Mouse (Mus musculus) kidney, adult 2 months (tissue): Measurements from ENCODE around the gene Zdhhc9. TPM values are rescaled to one million over a fixed set of nuclear protein-coding genes. Genes with fewer than 3 reads are reported as not detected.

ENCODE experiments used
- DNase-seq: peaks from one replicate; pipeline ENCODE4 v3.0.0; 2021
- H3K27ac ChIP-seq: fragments of 200-500 bp; 2 replicates; pipeline ENCODE4 v1.5.1; 2012; ENCODE audit warnings: low read depth, low read length, control low read depth, inconsistent platforms; ENCODE audit not compliant: insufficient read depth
- H3K27me3 ChIP-seq: fragments of 200-500 bp; replicated peaks from 2 replicates; pipeline ENCODE4 v1.6.1; 2012; ENCODE audit warnings: mild to moderate bottlenecking, moderate library complexity, low read length, inconsistent platforms; ENCODE audit not compliant: control insufficient read depth, insufficient read depth
- H3K36me3 ChIP-seq: fragments of 200-500 bp; 2 replicates; pipeline ENCODE4 v1.6.1; 2012; ENCODE audit warnings: mild to moderate bottlenecking, moderate library complexity, low read length, inconsistent platforms; ENCODE audit not compliant: control insufficient read depth, insufficient read depth
- H3K4me1 ChIP-seq: fragments of 200-500 bp; 2 replicates; pipeline ENCODE4 v1.6.1; 2011; ENCODE audit warnings: low read length; ENCODE audit not compliant: control insufficient read depth, insufficient read depth
- H3K4me3 ChIP-seq: fragments of 200-500 bp; 2 replicates; pipeline ENCODE4 v1.5.1; 2011; ENCODE audit warnings: mild to moderate bottlenecking, low read depth, low read length, control low read depth; ENCODE audit not compliant: insufficient read depth
- CTCF ChIP-seq: fragments of 200-500 bp; conservative IDR thresholded peaks from 2 replicates; pipeline ENCODE4 v1.5.1; 2011; ENCODE audit warnings: low read depth, mild to moderate bottlenecking, control low read depth, low read length, moderate library complexity, mixed read lengths; ENCODE audit not compliant: insufficient read depth, insufficient read length
- POLR2A ChIP-seq: fragments of 200-500 bp; IDR thresholded peaks from one replicate; pipeline ENCODE4 v1.6.1; 2011; ENCODE audit warnings: low read depth, low read length, control low read depth
- WGBS: fragments of 180-500 bp; shearing (Covaris S2); methylation state at CpG from one replicate; pipeline ENCODE4 v1.1.7; 2018; 5-methylcytosine and 5-hydroxymethylcytosine counted together
- polyA plus RNA-seq: library from polyadenylated mRNA; depleted of rRNA; stranded (reverse); fragments of >200 nt; gene quantifications from 2 replicates; pipeline ENCODE4 v1.2.3, GENCODE M21; 2012

The Zdhhc9 gene
- polyA plus RNA-seq, 1 experiment = 75.7 TPM

DNA sequence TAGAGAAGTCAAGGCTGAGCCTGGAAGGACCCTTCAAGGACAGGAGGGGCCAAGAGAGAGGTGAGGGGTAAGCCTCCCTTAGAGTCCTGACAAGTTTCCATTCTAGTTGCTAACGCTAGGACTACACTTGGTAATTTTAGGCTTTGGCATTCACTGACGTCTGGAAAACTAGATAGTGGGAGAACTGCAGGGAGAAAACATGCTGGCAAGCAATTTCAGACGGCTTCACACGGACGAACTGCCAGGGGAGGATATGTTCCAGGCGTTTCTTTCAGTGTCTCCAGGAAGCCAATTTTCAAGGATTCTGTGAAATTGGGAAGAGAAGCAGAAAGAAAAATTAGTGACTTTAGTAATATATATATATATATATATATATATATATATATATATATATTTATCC is 26.8 kb downstream of the Zdhhc9 start:
- Histone ChIP-seq H3K4me1 (no peaks in the 10 kb centered on the region), H3K27ac (no peak overlapping the region), H3K36me3 (no peaks in the 10 kb centered on the region), H3K27me3 (no peaks in the 10 kb centered on the region), H3K4me3 (no peak overlapping the region)
- 89% methylated on average over 6 of the region's 6 CpGs for WGBS
- no peak for DNase-seq
- TF ChIP-seq POLR2A (no peak), CTCF (no peak)

DNA sequence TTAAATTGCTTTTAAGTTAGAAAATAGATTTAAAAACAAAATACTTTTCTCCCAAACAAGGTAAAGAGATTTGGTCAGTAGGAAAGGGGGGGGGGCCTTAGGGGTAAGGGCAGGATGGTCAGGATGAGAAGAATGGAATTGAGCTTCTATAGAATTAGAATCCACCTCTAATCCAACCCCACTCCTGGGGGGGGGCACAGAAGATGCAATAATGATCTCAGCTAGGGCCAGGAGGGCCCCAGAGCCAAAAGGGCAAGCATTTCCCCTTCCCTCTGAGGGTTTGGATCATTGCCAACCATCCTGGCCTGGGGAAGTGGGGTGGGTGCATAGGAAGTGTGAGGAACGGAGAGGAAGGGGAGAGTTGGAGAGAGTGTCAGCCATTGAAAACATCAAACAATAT is 38.3 kb downstream of the Zdhhc9 start:
- DNase-seq = no peak

DNA sequence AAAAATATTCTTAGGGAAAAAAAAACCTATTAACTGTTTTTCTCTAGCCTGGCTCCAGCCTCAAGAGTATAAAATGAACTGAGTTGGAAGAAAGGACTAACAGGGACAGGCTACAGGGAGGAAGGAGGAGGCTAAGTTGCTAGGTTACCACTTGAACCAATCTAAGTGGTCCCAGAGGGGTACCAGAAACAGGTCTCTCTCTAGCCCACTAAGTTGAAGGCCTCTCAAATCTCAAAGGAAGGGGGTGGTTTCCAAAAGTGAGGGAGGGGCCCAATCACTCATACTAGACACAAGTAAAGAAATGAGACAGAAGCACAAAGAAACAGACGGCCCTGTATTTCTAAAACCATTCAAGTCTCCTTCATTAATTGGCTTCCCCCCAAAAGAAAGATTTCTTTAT is 38.8 kb downstream of the Zdhhc9 start:
- DNase-seq = no peak
- H3K36me3 ChIP-seq = no peaks in the 10 kb centered on the region
- H3K27ac ChIP-seq = no peak overlapping the region
- no peaks in the 10 kb centered on the region for H3K4me1 ChIP-seq
- no peak overlapping the region for H3K4me3 ChIP-seq
- H3K27me3 ChIP-seq = no peaks in the 10 kb centered on the region
- 69% methylated on average over 1 of the region's 1 CpGs for WGBS
- TF ChIP-seq CTCF (no peak), POLR2A (no peak)

More for the DNA sequence above, 38.3 kb downstream of the Zdhhc9 start:
- Histone ChIP-seq H3K27me3 (no peaks in the 10 kb centered on the region), H3K27ac (no peak overlapping the region), H3K4me3 (no peak overlapping the region), H3K36me3 (no peaks in the 10 kb centered on the region), H3K4me1 (no peaks in the 10 kb centered on the region)
- 83% methylated on average over 1 of the region's 1 CpGs for WGBS
- TF ChIP-seq POLR2A (no peak), CTCF (no peak)

DNA sequence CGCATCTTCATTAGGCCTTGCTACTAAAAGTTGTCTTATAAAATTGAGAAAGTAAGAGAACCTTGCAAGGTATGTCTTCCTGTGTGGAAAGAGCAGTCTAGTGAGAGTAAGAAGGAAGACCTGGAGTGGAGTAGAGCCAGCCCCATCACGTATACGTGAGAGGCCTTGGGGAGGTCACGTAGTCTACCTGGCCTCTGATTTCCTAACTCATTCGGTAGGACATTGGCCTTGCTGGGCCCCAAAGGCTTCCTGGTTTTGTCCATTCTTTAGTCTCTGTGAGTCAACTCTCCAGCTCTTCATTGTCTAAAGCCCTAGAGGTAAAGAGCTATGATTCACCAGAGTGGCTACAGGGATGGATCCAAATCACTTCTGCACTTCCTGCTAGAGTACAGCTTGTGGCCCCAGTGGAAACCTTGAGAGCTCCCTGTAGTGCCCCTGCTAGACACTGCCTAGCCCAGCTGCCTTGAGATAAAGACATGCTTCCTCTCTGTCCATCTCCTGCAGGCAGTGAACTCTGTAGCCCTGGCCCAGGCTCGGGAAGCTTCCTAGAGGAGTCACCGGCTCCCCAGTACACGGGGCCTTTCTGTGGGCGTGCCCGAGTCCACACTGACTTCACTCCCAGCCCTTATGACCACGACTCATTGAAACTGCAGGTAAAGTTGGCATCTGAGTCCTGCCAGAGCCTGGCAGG is 50.3 kb downstream of the Zdhhc9 start:
- TF ChIP-seq CTCF = no peak
- Histone ChIP-seq H3K27ac (no peak overlapping the region), H3K36me3 (no peaks in the 10 kb centered on the region), H3K27me3 (no peaks in the 10 kb centered on the region), H3K4me3 (no peak overlapping the region), H3K4me1 (no peaks in the 10 kb centered on the region)
- DNase-seq = no peak
- 81% methylated on average over 11 of the region's 11 CpGs for WGBS

DNA sequence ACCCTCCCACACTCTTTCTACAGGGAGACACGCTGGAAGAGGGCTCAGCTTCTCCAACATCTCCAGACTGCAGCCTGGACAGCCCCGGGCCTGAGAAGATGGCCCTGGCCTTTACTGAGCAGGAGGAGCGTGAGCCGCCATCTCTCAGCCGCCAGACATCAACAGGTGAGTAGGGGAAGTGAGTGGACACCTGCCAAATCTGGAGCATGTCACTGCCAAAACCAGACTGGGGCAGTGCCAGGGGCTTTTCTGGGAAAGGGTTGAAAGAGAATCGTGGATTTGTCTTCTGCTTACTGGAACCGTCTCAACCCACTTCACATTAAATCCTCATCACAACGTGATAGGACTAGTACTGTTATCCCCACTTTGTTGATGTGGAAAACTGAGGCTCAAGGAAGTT is 51.3 kb downstream of the Zdhhc9 start:
- no peak for DNase-seq
- TF ChIP-seq POLR2A = no peak
- no peak for TF ChIP-seq CTCF
- WGBS = 76% methylated on average over 8 of the region's 8 CpGs
- Histone ChIP-seq H3K27me3 (no peaks in the 10 kb centered on the region), H3K27ac (no peak overlapping the region), H3K4me3 (no peak overlapping the region), H3K36me3 (no peaks in the 10 kb centered on the region), H3K4me1 (no peaks in the 10 kb centered on the region)

DNA sequence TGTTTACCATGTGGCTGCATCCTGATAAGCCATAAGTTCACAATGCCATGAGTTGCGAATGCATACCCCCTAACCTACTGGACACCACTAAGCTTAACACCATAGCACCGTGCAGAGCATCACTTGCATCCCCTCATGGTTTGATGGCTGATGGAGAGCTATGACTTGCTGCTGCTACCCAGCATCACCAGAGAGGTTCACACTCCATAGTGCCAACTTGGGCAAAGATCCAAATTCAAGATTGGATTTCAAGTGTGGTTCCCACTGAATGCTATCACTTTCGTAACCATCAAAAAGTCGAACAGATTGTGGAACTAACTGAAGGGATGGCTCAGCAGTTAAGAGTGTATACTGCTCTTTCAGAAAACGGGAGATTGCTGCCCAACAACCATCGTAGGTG is 53.2 kb downstream of the Zdhhc9 start:
- H3K4me3 ChIP-seq = no peak overlapping the region
- no peak for DNase-seq
- H3K27ac ChIP-seq = no peak overlapping the region
- 95% methylated on average over 6 of the region's 6 CpGs for WGBS
- no peak for TF ChIP-seq CTCF
- TF ChIP-seq POLR2A = no peak
- no peaks in the 10 kb centered on the region for H3K27me3 ChIP-seq
- no peaks in the 10 kb centered on the region for H3K4me1 ChIP-seq
- H3K36me3 ChIP-seq = no peaks in the 10 kb centered on the region

DNA sequence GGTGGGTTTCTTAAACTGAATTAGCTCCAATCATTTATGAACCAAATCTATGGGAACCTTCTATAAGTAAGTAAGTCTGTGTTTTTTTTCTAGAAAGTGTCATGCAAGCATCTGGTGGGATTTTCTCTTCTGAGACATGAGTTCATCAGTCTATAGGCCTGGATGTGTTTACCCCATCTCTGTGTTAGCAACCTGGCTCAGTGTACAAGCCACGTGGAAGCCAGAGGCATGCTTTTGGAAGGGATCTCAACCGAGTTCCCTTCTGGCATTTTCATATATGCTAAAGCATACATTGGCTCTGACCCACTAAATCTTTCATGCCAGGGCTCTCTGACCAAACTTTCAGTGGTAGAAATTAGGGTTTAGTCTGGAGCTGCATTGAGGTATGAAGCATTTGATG is 54.7 kb downstream of the Zdhhc9 start:
- WGBS = 84% methylated on average over 2 of the region's 2 CpGs
- Histone ChIP-seq H3K4me3 (no peak overlapping the region), H3K4me1 (no peaks in the 10 kb centered on the region), H3K27me3 (no peaks in the 10 kb centered on the region), H3K36me3 (no peaks in the 10 kb centered on the region), H3K27ac (no peak overlapping the region)
- no peak for DNase-seq
- TF ChIP-seq POLR2A (no peak), CTCF (no peak)
